Mouse (Mus musculus) embryonic facial prominence, embryonic 11.5 days (tissue): Measurements from ENCODE around the gene Gm17783. TPM values are rescaled to one million over a fixed set of nuclear protein-coding genes. Genes with fewer than 3 reads are reported as not detected.

Source experiments
- polyA plus RNA-seq: library from polyadenylated mRNA; unstranded; fragments of >200 nt; fragmentation: Nextera tagmentation; extraction: Ambion mirVana; gene quantifications from 2 replicates; pipeline ENCODE4 v1.2.1, GENCODE M21; 2014

Gm17783 gene
- polyA plus RNA-seq, 1 experiment from 2014 or later = not detected

Other genes starting within 250 kb of the Gm17783 start
- 22.3 and 24.0 TPM in 2 replicates for gene Cd200, start 123.0 kb downstream of the Gm17783 start, polyA plus RNA-seq
- not detected in 2 replicates for gene Gm609, start 39.1 kb downstream of the Gm17783 start, polyA plus RNA-seq
- not detected in 2 replicates for gene Slc9c1, start 3.3 kb upstream of the Gm17783 start, polyA plus RNA-seq
- gene Gcsam, start 78.3 kb upstream of the Gm17783 start, polyA plus RNA-seq = 0.15 and 0.32 TPM in 2 replicates
- 0.15 and 0.18 TPM in 2 replicates for gene BC016579, start 122.0 kb upstream of the Gm17783 start, polyA plus RNA-seq
- gene Tmprss7, start 161.6 kb upstream of the Gm17783 start, polyA plus RNA-seq = 0.21 and 0.28 TPM in 2 replicates
- gene Tagln3, start 192.6 kb upstream of the Gm17783 start, polyA plus RNA-seq = 94.9 and 116 TPM in 2 replicates
- gene Abhd10, start 210.9 kb upstream of the Gm17783 start, polyA plus RNA-seq = 36.9 and 40.6 TPM in 2 replicates